Mouse (Mus musculus): ENCODE measurements at regions not wholly inside any gene's neighbourhood (a gene's known extent, or its start where the extent isn't known, plus 50 kb on each side); places are given as distances from the start of the nearest gene placed in this dataset.

DNA sequence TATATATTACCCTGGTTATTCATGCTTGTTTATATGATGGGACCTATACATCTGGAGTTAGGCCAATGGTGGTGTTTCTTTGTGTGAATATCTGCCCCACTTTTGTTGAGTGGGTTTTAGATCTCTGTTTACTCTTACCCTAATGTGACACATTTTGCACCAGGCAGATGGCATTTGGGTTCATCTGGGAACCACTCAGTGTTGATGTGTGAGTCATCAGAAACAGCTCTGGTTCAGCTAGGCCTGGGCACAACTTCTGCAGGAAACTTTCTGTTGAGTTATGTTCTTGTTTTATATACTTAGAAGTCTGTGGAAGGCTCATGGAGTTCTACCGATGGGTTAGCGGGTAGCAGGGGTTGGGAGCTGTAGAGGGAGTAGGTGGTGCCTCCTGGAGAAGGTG is 191.7 kb upstream of the Slc30a5 start:
- TF ChIP-seq CTCF (IDR thresholded peaks at IDR 0.05; ENCODE audit: low read depth, low read length) = no peak
- no peak for TF ChIP-seq POLR2A (IDR thresholded peaks at IDR 0.05; ENCODE audit: insufficient read depth, low read length)

All from ES-Bruce4 (cell line).